27 mouse cellular contexts compared by ENCODE assay signal in the genomic region with DNA sequence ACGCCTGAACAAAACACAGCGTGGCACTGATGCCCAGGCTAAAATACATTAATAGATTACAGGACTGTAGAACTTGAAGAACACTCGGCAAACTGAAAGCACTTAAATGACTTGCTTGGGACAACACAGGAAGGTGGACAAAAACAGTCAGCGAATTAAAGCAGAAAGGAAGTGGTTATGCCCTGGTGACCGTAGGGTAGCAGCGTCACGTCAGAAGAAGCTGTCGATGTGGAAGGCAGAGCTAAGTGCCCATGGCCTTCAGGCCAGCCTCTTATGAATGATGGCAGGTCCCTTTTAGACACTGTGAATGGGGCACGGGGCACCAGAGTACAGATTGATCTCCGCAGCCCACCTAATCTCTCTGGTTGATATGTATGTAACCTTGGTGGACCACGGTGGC.
"Had no signal": no experiment of that assay in that cellular context is flagged by ENCODE, and none has a peak within 500 bp of the region (broad histone marks: within the 10 kb centered on the region; RNA-seq: fewer than 3 reads in every experiment).

No protein-coding gene starts in this region.

- H3K9me3 ChIP-seq: heart, embryonic 13.5 days; heart, embryonic 15.5 days; hindbrain, embryonic 10.5 days; hindbrain, embryonic 12.5 days; intestine, embryonic 15.5 days; limb, embryonic 10.5 days; limb, embryonic 12.5 days had no signal

- H3K4me1 ChIP-seq: intestine, embryonic 15.5 days had no signal

- H3K4me3 ChIP-seq: heart, adult 2 months; heart, embryonic 13.5 days; heart, embryonic 15.5 days; hindbrain, embryonic 10.5 days; hindbrain, embryonic 12.5 days; intestine, embryonic 15.5 days; layer of hippocampus, adult 2 months; left cerebral cortex, adult 2 months; limb, embryonic 10.5 days; limb, embryonic 12.5 days had no signal

- H3K4me2 ChIP-seq: heart, embryonic 11.5 days; heart, embryonic 13.5 days; heart, embryonic 15.5 days; hindbrain, embryonic 12.5 days; hindbrain, embryonic 14.5 days; intestine, embryonic 15.5 days; limb, embryonic 12.5 days; liver, embryonic 11.5 days had no signal

- ATAC-seq: hindbrain, embryonic 16.5 days; inflammation-experienced regulatory T-cells, adult 6 months; intestine, embryonic 15.5 days; intestine, postnatal 0 days had no signal

- DNase-seq: gastrocnemius, postnatal 14 days; gastrocnemius, postnatal 36 days; heart, adult 11 months; heart, adult 2 months; heart, postnatal 14 days; heart, postnatal 36 days; kidney, adult 18-20 months; kidney, adult 8-10 months; kidney, postnatal 10 days; kidney, postnatal 25 days; kidney, postnatal 4 days; liver had no signal

- H3K9ac ChIP-seq: heart, embryonic 13.5 days; heart, embryonic 15.5 days; hindbrain, embryonic 12.5 days; hindbrain, embryonic 14.5 days; intestine, embryonic 15.5 days; limb, embryonic 12.5 days had no signal

- H3K36me3 ChIP-seq: heart, embryonic 15.5 days; intestine, embryonic 15.5 days had no signal

- H3K27me3 ChIP-seq: heart, embryonic 13.5 days; heart, embryonic 15.5 days; hindbrain, embryonic 12.5 days; intestine, embryonic 15.5 days; limb, embryonic 12.5 days had no signal

- H3K27ac ChIP-seq: heart, adult 2 months; heart, embryonic 13.5 days; heart, embryonic 15.5 days; hindbrain, embryonic 10.5 days; hindbrain, embryonic 12.5 days; hindbrain, embryonic 14.5 days; intestine, embryonic 15.5 days; layer of hippocampus, adult 2 months; left cerebral cortex, adult 2 months; limb, embryonic 10.5 days; limb, embryonic 12.5 days had no signal
